Mouse (Mus musculus) R1 (cell line): ENCODE data around the gene Slc38a2.
A peak's percentile ranks its signal among the peaks of the same experiment; 100 is the strongest.

ENCODE experiments used
- DNase-seq: peaks from one replicate; pipeline ENCODE4 v3.0.0-alpha.2; 2018; ENCODE audit warnings: low read depth, low spot score

The Slc38a2 gene

GRCm38 (mm10) chr15:96720146-96720545 lies 20.6 kb upstream of the Slc38a2 start:
- DNase-seq, result no peak

- DNase-seq, result peak; percentile 54
These were observed 18.9 kb upstream of the Slc38a2 start for GRCm38 (mm10) chr15:96718466-96718865.

- no peak for DNase-seq
These were observed 17.7 kb upstream of the Slc38a2 start for GRCm38 (mm10) chr15:96717181-96717580.

GRCm38 (mm10) chr15:96716371-96716770 lies 16.8 kb upstream of the Slc38a2 start:
- no peak for DNase-seq

- no peak for DNase-seq
These were observed 16.2 kb upstream of the Slc38a2 start for GRCm38 (mm10) chr15:96715692-96716080.

- peak; percentile 24 for DNase-seq
These were observed 15.7 kb upstream of the Slc38a2 start for GRCm38 (mm10) chr15:96715079-96715691.

- DNase-seq, result no peak
These were observed 15.1 kb upstream of the Slc38a2 start for GRCm38 (mm10) chr15:96714676-96715016.

GRCm38 (mm10) chr15:96713758-96714675 lies 14.5 kb upstream of the Slc38a2 start:
- DNase-seq, result no peak

GRCm38 (mm10) chr15:96712338-96712737 lies 12.8 kb upstream of the Slc38a2 start:
- DNase-seq, result no peak

GRCm38 (mm10) chr15:96711664-96712063 lies 12.1 kb upstream of the Slc38a2 start:
- no peak for DNase-seq

- peak; percentile 34 for DNase-seq
These were observed 11.0 kb upstream of the Slc38a2 start for GRCm38 (mm10) chr15:96710352-96711114.

GRCm38 (mm10) chr15:96709491-96710351 lies 10.2 kb upstream of the Slc38a2 start:
- peak; percentile 97 for DNase-seq

- peak; percentile 76 for DNase-seq
These were observed 9.5 kb upstream of the Slc38a2 start for GRCm38 (mm10) chr15:96708976-96709490.

GRCm38 (mm10) chr15:96708428-96708827 lies 8.9 kb upstream of the Slc38a2 start:
- DNase-seq, result no peak

GRCm38 (mm10) chr15:96707936-96708335 lies 8.4 kb upstream of the Slc38a2 start:
- no peak for DNase-seq

- peak; percentile 95 for DNase-seq
These were observed 3.0 kb upstream of the Slc38a2 start for GRCm38 (mm10) chr15:96702466-96703031.

- no peak for DNase-seq
These were observed 1.2 kb upstream of the Slc38a2 start for GRCm38 (mm10) chr15:96700766-96701165.

GRCm38 (mm10) chr15:96698658-96699448 lies 677 bp downstream of the Slc38a2 start:
- DNase-seq, result peak; percentile 80

- DNase-seq, result no peak
These were observed 1.5 kb downstream of the Slc38a2 start for GRCm38 (mm10) chr15:96697901-96698657.
